Mouse (Mus musculus) G1E (cell line): ENCODE measurements around the gene Pde8b.

Source experiments
- CTCF ChIP-seq: IDR thresholded peaks from 2 replicates; pipeline ENCODE4 v1.5.1; 2012; ENCODE audit warnings: low read depth, low read length, inconsistent platforms, mixed read lengths
- GATA1 ChIP-seq: IDR thresholded peaks from 2 replicates; pipeline ENCODE4 v1.6.1; 2012; ENCODE audit warnings: borderline replicate concordance, low read length, inconsistent platforms, mixed read lengths
- POLR2AphosphoS5 ChIP-seq: IDR thresholded peaks from 2 replicates; pipeline ENCODE4 v1.6.1; 2012; ENCODE audit warnings: low read depth, low read length, inconsistent platforms; ENCODE audit not compliant: insufficient replicate concordance
- TAL1 ChIP-seq: conservative IDR thresholded peaks from 2 replicates; pipeline ENCODE4 v1.6.1; 2012; ENCODE audit warnings: low read depth, low read length, inconsistent platforms, mixed read lengths

DNA sequence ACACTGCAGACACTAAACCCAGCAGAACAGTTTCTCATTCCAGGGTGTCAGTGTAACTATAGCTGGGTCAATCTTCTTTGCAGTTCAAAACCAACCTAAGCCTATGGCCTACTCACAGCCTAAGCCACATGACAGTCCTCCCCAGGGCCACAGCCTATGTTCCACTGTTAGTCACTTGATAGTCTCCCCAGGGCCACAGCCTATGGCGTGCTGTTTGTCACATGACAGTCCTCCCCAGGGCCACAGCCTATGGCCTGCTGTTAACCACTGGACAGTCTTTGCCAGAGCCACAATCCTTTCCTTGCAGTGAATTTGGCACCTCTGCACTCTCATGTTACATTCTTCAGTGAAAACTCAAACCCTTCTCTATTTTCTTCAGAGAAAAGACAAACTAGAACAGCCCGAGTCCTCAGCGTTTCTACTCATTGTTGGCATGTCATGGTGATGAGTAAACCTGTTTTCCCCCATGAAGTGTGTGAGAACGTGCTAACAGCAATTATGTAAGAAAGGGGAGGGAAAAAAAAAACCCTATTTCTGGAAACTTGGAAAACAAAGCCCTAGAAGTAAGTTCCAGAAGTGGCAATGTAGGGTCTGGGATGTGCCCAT lies 147.0 kb downstream of the Pde8b start:
- TF ChIP-seq CTCF (no peak), GATA1 (no peak), POLR2AphosphoS5 (no peak), TAL1 (no peak)
